Mouse (Mus musculus) bone marrow, adult 2 months (tissue): ENCODE data around the gene Herc1.

Source experiments
- CTCF ChIP-seq: fragments of 200-500 bp; IDR thresholded peaks from 2 replicates; pipeline ENCODE4 v1.5.1; 2011; ENCODE audit warnings: low read length, control low read depth; ENCODE audit not compliant: control insufficient read depth, insufficient read depth
- POLR2A ChIP-seq: fragments of 200-500 bp; IDR thresholded peaks from 2 replicates; pipeline ENCODE4 v1.6.1; 2011; ENCODE audit warnings: low read depth, mild to moderate bottlenecking, control low read depth, low read length, borderline replicate concordance; ENCODE audit not compliant: control insufficient read depth

- TF ChIP-seq POLR2A (no peak), CTCF (no peak)
These were observed 160.1 kb downstream of the Herc1 start for GRCm38 (mm10) chr9:66510351-66510841.
